Comparison of ENCODE assay signal across 20 mouse cellular contexts in genomic region chr3:16858931-16859330, GRCm38 (mm10).
DNase-seq lines count a peak whose midpoint lies in the region; ATAC-seq lines count a peak whose summit lies in the region.
"Had no signal": no experiment of that assay in that cellular context is flagged by ENCODE, and none has a peak within 500 bp of the region (broad histone marks: within the 10 kb centered on the region; RNA-seq: fewer than 3 reads in every experiment).

No protein-coding gene starts in this region.

- H3K4me2 ChIP-seq in forebrain, embryonic 12.5 days = no peak overlapping the region
- no peak overlapping the region for H3K4me2 ChIP-seq in hindbrain, embryonic 13.5 days
- no peak overlapping the region for H3K4me2 ChIP-seq in midbrain, embryonic 16.5 days (ENCODE audit: low read length)
- H3K4me2 ChIP-seq: embryonic facial prominence, embryonic 13.5 days; limb, embryonic 12.5 days; liver, embryonic 12.5 days; lung, embryonic 14.5 days had no signal

- H3K9me3 ChIP-seq in forebrain, embryonic 12.5 days = no peaks in the 10 kb centered on the region
- no peaks in the 10 kb centered on the region for H3K9me3 ChIP-seq in forebrain, embryonic 10.5 days
- no peaks in the 10 kb centered on the region for H3K9me3 ChIP-seq in hindbrain, embryonic 13.5 days
- H3K9me3 ChIP-seq in midbrain, embryonic 16.5 days (replicated peaks; ENCODE audit: control insufficient read depth, low read length, poor library complexity, severe bottlenecking) = no peaks in the 10 kb centered on the region
- H3K9me3 ChIP-seq: embryonic facial prominence, embryonic 13.5 days; limb, embryonic 12.5 days; liver, embryonic 12.5 days had no signal

- 0 out of 2 replicates have a peak overlapping the region, but pooled peaks have one; percentile 31 for H3K27ac ChIP-seq in forebrain, embryonic 12.5 days
- no peak overlapping the region for H3K27ac ChIP-seq in forebrain, embryonic 10.5 days
- H3K27ac ChIP-seq in hindbrain, embryonic 13.5 days = peak overlapping the region; percentile 49
- H3K27ac ChIP-seq in midbrain, embryonic 16.5 days (ENCODE audit: low read length) = peak overlapping the region; percentile 43; the same call in 1 of the 2 replicates
- H3K27ac ChIP-seq: embryonic facial prominence, embryonic 13.5 days; heart, adult 2 months; limb, embryonic 12.5 days; liver, embryonic 12.5 days had no signal

- H3K4me1 ChIP-seq in forebrain, embryonic 12.5 days = peaks cover 11% of the 10 kb centered on the region; the same call in 1 of the 2 replicates
- peaks cover 7% of the 10 kb centered on the region; the same call in 1 of the 2 replicates for H3K4me1 ChIP-seq in forebrain, embryonic 10.5 days
- H3K4me1 ChIP-seq in hindbrain, embryonic 13.5 days (replicated peaks) = peaks cover 19% of the 10 kb centered on the region
- H3K4me1 ChIP-seq in midbrain, embryonic 16.5 days (ENCODE audit: control insufficient read depth, insufficient read depth, low read length) = peaks cover 15% of the 10 kb centered on the region
- H3K4me1 ChIP-seq: embryonic facial prominence, embryonic 13.5 days; limb, embryonic 12.5 days; liver, embryonic 12.5 days had no signal

- no peak overlapping the region for H3K4me3 ChIP-seq in forebrain, embryonic 12.5 days (replicated peaks)
- no peak overlapping the region for H3K4me3 ChIP-seq in forebrain, embryonic 10.5 days
- H3K4me3 ChIP-seq in hindbrain, embryonic 13.5 days = no peak overlapping the region
- H3K4me3 ChIP-seq in midbrain, embryonic 16.5 days (ENCODE audit: low read depth, low read length) = no peak overlapping the region
- H3K4me3 ChIP-seq: embryonic facial prominence, embryonic 13.5 days; heart, adult 2 months; limb, embryonic 12.5 days; liver, embryonic 12.5 days had no signal

- H3K9ac ChIP-seq in forebrain, embryonic 12.5 days = no peak overlapping the region
- H3K9ac ChIP-seq in hindbrain, embryonic 13.5 days = no peak overlapping the region
- no peak overlapping the region for H3K9ac ChIP-seq in midbrain, embryonic 16.5 days (ENCODE audit: low read depth, low read length)
- H3K9ac ChIP-seq: embryonic facial prominence, embryonic 13.5 days; limb, embryonic 12.5 days; liver, embryonic 12.5 days; lung, embryonic 14.5 days had no signal

- no peak for ATAC-seq in forebrain, embryonic 12.5 days (ENCODE audit: low FRiP score)
- ATAC-seq in hindbrain, embryonic 13.5 days (ENCODE audit: low FRiP score) = no peak
- ATAC-seq in midbrain, embryonic 16.5 days = no peak
- ATAC-seq: intestine, embryonic 16.5 days; liver, embryonic 12.5 days had no signal

- DNase-seq in forebrain, embryonic 10.5 days (ENCODE audit: extremely low spot score, low spot score) = no peak
- peak; percentile 17 for DNase-seq in ES-CJ7 (ENCODE audit: low read depth, low spot score)
- no peak for DNase-seq in urinary bladder, adult 18-20 months (ENCODE audit: low spot score in 2 of 2)
- DNase-seq in MN1 (ENCODE audit: low spot score) = no peak
- no peak for DNase-seq in frontal cortex, postnatal 14 days (ENCODE audit: low spot score in 2 of 2)
- DNase-seq: adrenal gland, adult 8-10 months; cerebellum, adult 8-10 months; gastrocnemius, postnatal 10 days; heart, adult 2 months; heart, postnatal 4 days; lung, embryonic 14.5 days; lung, postnatal 36 days; right cerebral cortex, postnatal 25 days had no signal

- WGBS in forebrain, embryonic 12.5 days = 39% methylated on average over 2 of the region's 2 CpGs
- 70% methylated on average over 2 of the region's 2 CpGs for WGBS in forebrain, embryonic 10.5 days
- 33% methylated on average over 2 of the region's 2 CpGs for WGBS in hindbrain, embryonic 13.5 days
- 32% methylated on average over 2 of the region's 2 CpGs for WGBS in midbrain, embryonic 16.5 days

- no peaks in the 10 kb centered on the region for H3K27me3 ChIP-seq in forebrain, embryonic 12.5 days
- H3K27me3 ChIP-seq in forebrain, embryonic 10.5 days (ENCODE audit: poor library complexity, severe bottlenecking) = no peaks in the 10 kb centered on the region
- H3K27me3 ChIP-seq in hindbrain, embryonic 13.5 days = no peaks in the 10 kb centered on the region
- no peaks in the 10 kb centered on the region for H3K27me3 ChIP-seq in midbrain, embryonic 16.5 days (ENCODE audit: control insufficient read depth, insufficient read depth, low read depth, low read length)
- H3K27me3 ChIP-seq: embryonic facial prominence, embryonic 13.5 days; limb, embryonic 12.5 days; liver, embryonic 12.5 days had no signal

- H3K36me3 ChIP-seq in forebrain, embryonic 12.5 days (replicated peaks) = no peaks in the 10 kb centered on the region
- no peaks in the 10 kb centered on the region for H3K36me3 ChIP-seq in forebrain, embryonic 10.5 days (replicated peaks)
- no peaks in the 10 kb centered on the region for H3K36me3 ChIP-seq in hindbrain, embryonic 13.5 days
- H3K36me3 ChIP-seq in midbrain, embryonic 16.5 days (ENCODE audit: control insufficient read depth, insufficient read depth, low read length) = no peaks in the 10 kb centered on the region
- H3K36me3 ChIP-seq: embryonic facial prominence, embryonic 13.5 days; limb, embryonic 12.5 days; liver, embryonic 12.5 days had no signal
